Mouse (Mus musculus) midbrain, embryonic 11.5 days (tissue): ENCODE measurements around the gene Tspan14. TPM values are rescaled to one million over a fixed set of nuclear protein-coding genes. Genes with fewer than 3 reads are reported as not detected.

Experiments used
- ATAC-seq: fragments of 200-750 bp; cut with Nextera tagmentation; 2 replicates; pipeline ENCODE4 v1.8.0; 2017; ENCODE audit warnings: moderate TSS enrichment, moderate library complexity; ENCODE audit not compliant: low FRiP score
- DNase-seq: peaks from one replicate; pipeline ENCODE4 v3.0.0; 2015; ENCODE audit warnings: low spot score; ENCODE audit errors: missing footprints
- H3K27ac ChIP-seq: fragments of 300-500 bp; sonication (generic); 2 replicates; pipeline ENCODE4 v1.5.1; 2014; ENCODE audit warnings: low read depth, low read length
- H3K27me3 ChIP-seq: fragments of 300-500 bp; sonication (generic); 2 replicates; pipeline ENCODE4 v1.6.1; 2014; ENCODE audit warnings: mild to moderate bottlenecking, low read length, moderate library complexity, mixed read lengths; ENCODE audit not compliant: control insufficient read depth, insufficient read depth
- H3K36me3 ChIP-seq: fragments of 300-500 bp; sonication (generic); 2 replicates; pipeline ENCODE4 v1.6.1; 2014; ENCODE audit warnings: mild to moderate bottlenecking, low read length, moderate library complexity, mixed read lengths; ENCODE audit not compliant: control insufficient read depth, insufficient read depth
- H3K4me1 ChIP-seq: fragments of 300-500 bp; sonication (generic); 2 replicates; pipeline ENCODE4 v1.6.1; 2014; ENCODE audit warnings: low read length; ENCODE audit not compliant: control insufficient read depth, insufficient read depth
- H3K4me2 ChIP-seq: fragments of 300-500 bp; sonication (generic); 2 replicates; pipeline ENCODE4 v1.6.1; 2014; ENCODE audit warnings: mild to moderate bottlenecking, moderate library complexity
- H3K4me3 ChIP-seq: fragments of 300-500 bp; sonication (generic); 2 replicates; pipeline ENCODE4 v1.5.1; 2014; ENCODE audit warnings: low read depth, low read length
- H3K9ac ChIP-seq: fragments of 300-500 bp; sonication (generic); 2 replicates; pipeline ENCODE4 v1.6.1; 2014; ENCODE audit warnings: low read length
- H3K9me3 ChIP-seq: fragments of 300-500 bp; sonication (generic); 2 replicates; pipeline ENCODE4 v1.6.1; 2016; ENCODE audit warnings: low read length; ENCODE audit not compliant: control insufficient read depth
- WGBS: fragments of 180-500 bp; shearing (Covaris S2); extraction: QIAGEN DNeasy Blood & Tissue Kit; methylation state at CpG from one replicate; pipeline ENCODE4 v1.1.7; 2014; 5-methylcytosine and 5-hydroxymethylcytosine counted together
- polyA plus RNA-seq: library from polyadenylated mRNA; unstranded; fragments of >200 nt; fragmentation: Nextera tagmentation; extraction: Ambion mirVana; gene quantifications from 2 replicates; pipeline ENCODE4 v1.2.1, GENCODE M21; 2014

Gene Tspan14
- polyA plus RNA-seq, 1 experiment from 2014 or later: 99.5 TPM

GRCm38 (mm10) chr14:40964214-40964610 lies 2.4 kb downstream of the Tspan14 start:
- Histone ChIP-seq H3K27ac (no peak overlapping the region), H3K27me3 (no peaks in the 10 kb centered on the region), H3K9me3 (no peaks in the 10 kb centered on the region), H3K4me1 (peaks cover 43% of the 10 kb centered on the region), H3K9ac (no peak overlapping the region), H3K36me3 (no peaks in the 10 kb centered on the region), H3K4me3 (no peak overlapping the region), H3K4me2 (no peak overlapping the region; the same call in 1 of the 2 replicates)
- WGBS: 96% methylated on average over 3 of the region's 3 CpGs
- ATAC-seq: no peak
- DNase-seq: peak; percentile 53

GRCm38 (mm10) chr14:40963501-40964213 lies 3.0 kb downstream of the Tspan14 start:
- Histone ChIP-seq H3K4me1 (peaks cover 49% of the 10 kb centered on the region), H3K9me3 (no peaks in the 10 kb centered on the region), H3K4me3 (no peak overlapping the region), H3K27me3 (no peaks in the 10 kb centered on the region), H3K27ac (no peak overlapping the region), H3K9ac (no peak overlapping the region), H3K36me3 (no peaks in the 10 kb centered on the region), H3K4me2 (no peak overlapping the region)
- no peak for ATAC-seq
- DNase-seq: peak; percentile 75
- 78% methylated on average over 3 of the region's 3 CpGs for WGBS

GRCm38 (mm10) chr14:40962365-40963290 lies 4.0 kb downstream of the Tspan14 start:
- no peak overlapping the region for H3K4me3 ChIP-seq
- H3K4me1 ChIP-seq: peaks cover 56% of the 10 kb centered on the region
- peak; percentile 53 for DNase-seq
- H3K4me2 ChIP-seq: no peak overlapping the region
- H3K9me3 ChIP-seq: no peaks in the 10 kb centered on the region
- no peaks in the 10 kb centered on the region for H3K36me3 ChIP-seq
- no peak for ATAC-seq
- WGBS: 66% methylated on average over 11 of the region's 11 CpGs
- no peak overlapping the region for H3K9ac ChIP-seq
- no peak overlapping the region for H3K27ac ChIP-seq
- no peaks in the 10 kb centered on the region for H3K27me3 ChIP-seq

- Histone ChIP-seq H3K4me2 (no peak overlapping the region), H3K9me3 (no peaks in the 10 kb centered on the region), H3K27ac (no peak overlapping the region), H3K4me3 (no peak overlapping the region), H3K36me3 (no peaks in the 10 kb centered on the region), H3K27me3 (no peaks in the 10 kb centered on the region), H3K9ac (no peak overlapping the region), H3K4me1 (peaks cover 73% of the 10 kb centered on the region)
- ATAC-seq: no peak
- WGBS: 63% methylated on average over 4 of the region's 4 CpGs
- DNase-seq: peak; percentile 76
These were observed 6.4 kb downstream of the Tspan14 start for GRCm38 (mm10) chr14:40960237-40960636.

- H3K27me3 ChIP-seq: no peaks in the 10 kb centered on the region
- H3K4me1 ChIP-seq: peaks cover 73% of the 10 kb centered on the region
- H3K27ac ChIP-seq: no peak overlapping the region
- no peak for ATAC-seq
- H3K4me3 ChIP-seq: no peak overlapping the region
- peak; percentile 82 for DNase-seq
- 35% methylated on average over 3 of the region's 3 CpGs for WGBS
- H3K36me3 ChIP-seq: no peaks in the 10 kb centered on the region
- no peak overlapping the region for H3K4me2 ChIP-seq
- no peak overlapping the region for H3K9ac ChIP-seq
- H3K9me3 ChIP-seq: no peaks in the 10 kb centered on the region
These were observed 7.0 kb downstream of the Tspan14 start for GRCm38 (mm10) chr14:40959586-40959985.

GRCm38 (mm10) chr14:40958986-40959381 lies 7.6 kb downstream of the Tspan14 start:
- H3K4me3 ChIP-seq: no peak overlapping the region
- H3K27me3 ChIP-seq: no peaks in the 10 kb centered on the region
- no peaks in the 10 kb centered on the region for H3K9me3 ChIP-seq
- DNase-seq (peak; percentile 76), ATAC-seq (no peak)
- no peak overlapping the region for H3K9ac ChIP-seq
- peak overlapping the region; percentile 41; the same call in 1 of the 2 replicates for H3K27ac ChIP-seq
- no peak overlapping the region for H3K4me2 ChIP-seq
- H3K4me1 ChIP-seq: peaks cover 75% of the 10 kb centered on the region
- H3K36me3 ChIP-seq: no peaks in the 10 kb centered on the region
- 42% methylated on average over 2 of the region's 2 CpGs for WGBS

- DNase-seq: peak; percentile 89
- no peak overlapping the region for H3K4me3 ChIP-seq
- no peaks in the 10 kb centered on the region for H3K27me3 ChIP-seq
- no peaks in the 10 kb centered on the region for H3K9me3 ChIP-seq
- H3K9ac ChIP-seq: no peak overlapping the region; the same call in 1 of the 2 replicates
- peak overlapping the region; percentile 41 for H3K27ac ChIP-seq
- H3K4me1 ChIP-seq: peaks cover 75% of the 10 kb centered on the region
- 22% methylated on average over 4 of the region's 4 CpGs for WGBS
- H3K4me2 ChIP-seq: no peak overlapping the region
- H3K36me3 ChIP-seq: no peaks in the 10 kb centered on the region
- ATAC-seq: no peak
These were observed 8.3 kb downstream of the Tspan14 start for GRCm38 (mm10) chr14:40958083-40958985.

- no peaks in the 10 kb centered on the region for H3K9me3 ChIP-seq
- DNase-seq: peak; percentile 81
- peak overlapping the region; percentile 28 for H3K27ac ChIP-seq
- 40% methylated on average over 3 of the region's 3 CpGs for WGBS
- H3K4me1 ChIP-seq: peaks cover 68% of the 10 kb centered on the region
- no peak overlapping the region for H3K4me2 ChIP-seq
- H3K4me3 ChIP-seq: no peak overlapping the region
- no peaks in the 10 kb centered on the region for H3K27me3 ChIP-seq
- H3K36me3 ChIP-seq: no peaks in the 10 kb centered on the region
- H3K9ac ChIP-seq: peak overlapping the region; percentile 2; the same call in 1 of the 2 replicates
- ATAC-seq: no peak
These were observed 9.0 kb downstream of the Tspan14 start for GRCm38 (mm10) chr14:40957607-40958006.
